Mouse (Mus musculus) MEL (cell line): ENCODE measurements around the gene Otud5. TPM values are rescaled to one million over a fixed set of nuclear protein-coding genes. Genes with fewer than 3 reads are reported as not detected.
A peak's percentile ranks its signal among the peaks of the same experiment; 100 is the strongest.

Experiments used
- DNase-seq: peaks from one replicate; pipeline ENCODE4 v3.0.0; 2011; ENCODE audit warnings: low read depth, low spot score
- H3K27ac ChIP-seq: 2 replicates; pipeline ENCODE4 v1.5.1; 2012; ENCODE audit warnings: low read depth, mild to moderate bottlenecking, control low read depth, low read length, moderate library complexity; ENCODE audit not compliant: control insufficient read depth
- H3K27me3 ChIP-seq, 2 experiments: fragments of 150-350 bp in 1 of 2; sonication (generic) in 1 of 2; 2 replicates each; pipeline ENCODE4 v1.6.1; 2012; ENCODE audit warnings: low read length in 2 of 2, mild to moderate bottlenecking in 2 of 2, improper control_type of control experiment in 1 of 2, moderate library complexity in 1 of 2; ENCODE audit not compliant: insufficient read depth in 2 of 2, control insufficient read depth in 1 of 2
- H3K36me3 ChIP-seq, 2 experiments: 2 replicates each; pipeline ENCODE4 v1.6.1; 2012 to 2014; ENCODE audit warnings: low read length in 2 of 2, improper control_type of control experiment in 1 of 2, inconsistent platforms in 1 of 2, mild to moderate bottlenecking in 1 of 2; ENCODE audit not compliant: insufficient read depth in 2 of 2, control insufficient read depth in 1 of 2
- H3K4me1 ChIP-seq, 2 experiments: fragments of 150-350 bp in 1 of 2; sonication (generic) in 1 of 2; 2 replicates each; pipeline ENCODE4 v1.6.1; 2012; ENCODE audit warnings: low read length in 2 of 2, improper control_type of control experiment in 1 of 2, mild to moderate bottlenecking in 1 of 2; ENCODE audit not compliant: insufficient read depth in 2 of 2, control insufficient read depth in 1 of 2
- H3K4me3 ChIP-seq, 2 experiments: fragments of 150-350 bp in 1 of 2; sonication (generic) in 1 of 2; 2 replicates each; pipeline ENCODE4 v1.5.1; 2012; ENCODE audit warnings: low read depth in 2 of 2, low read length in 2 of 2, mild to moderate bottlenecking in 2 of 2, moderate library complexity in 2 of 2, control low read depth in 1 of 2, improper control_type of control experiment in 1 of 2; ENCODE audit not compliant: control insufficient read depth in 1 of 2, insufficient read depth in 1 of 2
- H3K79me2 ChIP-seq: 2 replicates; pipeline ENCODE4 v1.6.1; 2012; ENCODE audit warnings: mild to moderate bottlenecking, low read length, moderate library complexity; ENCODE audit not compliant: control insufficient read depth, poor library complexity, insufficient read depth
- H3K9ac ChIP-seq: 2 replicates; pipeline ENCODE4 v1.6.1; 2012; ENCODE audit warnings: low read depth, mild to moderate bottlenecking, control low read depth, low read length, moderate library complexity; ENCODE audit not compliant: control insufficient read depth, poor library complexity, severe bottlenecking
- H3K9me3 ChIP-seq: fragments of 150-350 bp; sonication (generic); replicated peaks from 2 replicates; pipeline ENCODE4 v1.6.1; 2012; ENCODE audit warnings: mild to moderate bottlenecking, low read length, improper control_type of control experiment, moderate library complexity; ENCODE audit not compliant: insufficient read depth
- BHLHE40 ChIP-seq: IDR thresholded peaks from 2 replicates; pipeline ENCODE4 v1.6.1; 2012; ENCODE audit warnings: low read depth, mild to moderate bottlenecking, inconsistent platforms, low read length, improper control_type of control experiment, borderline replicate concordance
- CHD1 ChIP-seq: IDR thresholded peaks from 2 replicates; pipeline ENCODE4 v1.6.1; 2012; ENCODE audit warnings: low read depth, mild to moderate bottlenecking, inconsistent platforms, low read length, improper control_type of control experiment
- CTCF ChIP-seq, 3 experiments: IDR thresholded peaks in 2 of 3; conservative IDR thresholded peaks in 1 of 3; 2 replicates each; pipeline ENCODE4 v1.5.1; 2011 to 2012; ENCODE audit warnings: low read length in 3 of 3, low read depth in 2 of 3, mild to moderate bottlenecking in 2 of 3, improper control_type of control experiment in 1 of 3, inconsistent platforms in 1 of 3, mixed read lengths in 1 of 3, moderate library complexity in 1 of 3; ENCODE audit not compliant: control insufficient read depth in 1 of 3, insufficient read depth in 1 of 3, poor library complexity in 1 of 3, severe bottlenecking in 1 of 3
- E2F4 ChIP-seq: IDR thresholded peaks from 2 replicates; pipeline ENCODE4 v1.6.1; 2011; ENCODE audit warnings: low read depth, low read length, improper control_type of control experiment, borderline replicate concordance
- ETS1 ChIP-seq: IDR thresholded peaks from 2 replicates; pipeline ENCODE4 v1.6.1; 2012; ENCODE audit warnings: low read depth, mild to moderate bottlenecking, inconsistent platforms, low read length, improper control_type of control experiment, moderate library complexity
- HCFC1 ChIP-seq: IDR thresholded peaks from 2 replicates; pipeline ENCODE4 v1.6.1; 2012; ENCODE audit warnings: low read depth, mild to moderate bottlenecking, inconsistent platforms, low read length, improper control_type of control experiment, moderate library complexity
- MAFK ChIP-seq: IDR thresholded peaks from 2 replicates; pipeline ENCODE4 v1.6.1; 2011; ENCODE audit warnings: low read depth, mild to moderate bottlenecking, low read length, improper control_type of control experiment, borderline replicate concordance
- MAX ChIP-seq: IDR thresholded peaks from 2 replicates; pipeline ENCODE4 v1.6.1; 2011; ENCODE audit warnings: low read length, improper control_type of control experiment
- MAZ ChIP-seq: IDR thresholded peaks from 2 replicates; pipeline ENCODE4 v1.6.1; 2012; ENCODE audit warnings: low read depth, mild to moderate bottlenecking, inconsistent platforms, low read length, improper control_type of control experiment
- MEF2A ChIP-seq: IDR thresholded peaks from 2 replicates; pipeline ENCODE4 v1.6.1; 2014; ENCODE audit warnings: low read depth, mild to moderate bottlenecking, inconsistent platforms, low read length, improper control_type of control experiment; ENCODE audit not compliant: poor library complexity, insufficient replicate concordance, severe bottlenecking; ENCODE audit errors: extremely low read depth
- MXI1 ChIP-seq: IDR thresholded peaks from 2 replicates; pipeline ENCODE4 v1.6.1; 2011; ENCODE audit warnings: mild to moderate bottlenecking, low read depth, low read length, improper control_type of control experiment
- MYB ChIP-seq: IDR thresholded peaks from 2 replicates; pipeline ENCODE4 v1.6.1; 2011; ENCODE audit warnings: mild to moderate bottlenecking, low read depth, low read length, improper control_type of control experiment
- NELFE ChIP-seq: IDR thresholded peaks from 2 replicates; pipeline ENCODE4 v1.6.1; 2011; ENCODE audit warnings: low read depth, low read length, improper control_type of control experiment
- NRF1 ChIP-seq: IDR thresholded peaks from 2 replicates; pipeline ENCODE4 v1.6.1; 2014; ENCODE audit warnings: low read depth, mild to moderate bottlenecking, inconsistent platforms, low read length, improper control_type of control experiment, moderate library complexity; ENCODE audit not compliant: poor library complexity, insufficient read depth, severe bottlenecking
- POLR2A ChIP-seq, 2 experiments: IDR thresholded peaks; 2 replicates each; pipeline ENCODE4 v1.6.1; 2011 to 2012; ENCODE audit warnings: low read length in 2 of 2, mild to moderate bottlenecking in 2 of 2, control low read depth in 1 of 2, improper control_type of control experiment in 1 of 2, low read depth in 1 of 2, moderate library complexity in 1 of 2; ENCODE audit not compliant: control insufficient read depth in 1 of 2, insufficient read depth in 1 of 2, poor library complexity in 1 of 2
- POLR2AphosphoS2 ChIP-seq: IDR thresholded peaks from 2 replicates; pipeline ENCODE4 v1.6.1; 2011; ENCODE audit warnings: low read length, improper control_type of control experiment
- POLR2AphosphoS5 ChIP-seq: IDR thresholded peaks from 2 replicates; pipeline ENCODE4 v1.6.1; 2012; ENCODE audit warnings: low read depth, borderline replicate concordance, mild to moderate bottlenecking, inconsistent platforms, low read length, moderate library complexity, mixed read lengths
- SIN3A ChIP-seq: IDR thresholded peaks from 2 replicates; pipeline ENCODE4 v1.6.1; 2012; ENCODE audit warnings: low read length, improper control_type of control experiment, inconsistent platforms
- SMC3 ChIP-seq: IDR thresholded peaks from 2 replicates; pipeline ENCODE4 v1.6.1; 2011; ENCODE audit warnings: low read depth, low read length, improper control_type of control experiment
- TAL1 ChIP-seq: IDR thresholded peaks from 2 replicates; pipeline ENCODE4 v1.6.1; 2012; ENCODE audit warnings: mild to moderate bottlenecking, inconsistent platforms, low read length, moderate library complexity, mixed read lengths
- TBP ChIP-seq: IDR thresholded peaks from 2 replicates; pipeline ENCODE4 v1.8.0; 2011; ENCODE audit warnings: low read depth, low read length, improper control_type of control experiment
- UBTF ChIP-seq: IDR thresholded peaks from 2 replicates; pipeline ENCODE4 v1.6.1; 2012; ENCODE audit warnings: low read depth, mild to moderate bottlenecking, inconsistent platforms, low read length, improper control_type of control experiment, moderate library complexity, borderline replicate concordance; ENCODE audit not compliant: insufficient read depth
- USF2 ChIP-seq, 2 experiments: IDR thresholded peaks; 2 replicates each; pipeline ENCODE4 v1.6.1; 2011 to 2012; ENCODE audit warnings: improper control_type of control experiment in 2 of 2, low read length in 2 of 2, borderline replicate concordance in 1 of 2, inconsistent platforms in 1 of 2, low read depth in 1 of 2, mild to moderate bottlenecking in 1 of 2; ENCODE audit not compliant: insufficient read depth in 1 of 2
- ZC3H11A ChIP-seq: IDR thresholded peaks from 2 replicates; pipeline ENCODE4 v1.6.1; 2012; ENCODE audit warnings: low read depth, mild to moderate bottlenecking, inconsistent platforms, low read length, improper control_type of control experiment
- ZMIZ1 ChIP-seq: IDR thresholded peaks from 2 replicates; pipeline ENCODE4 v1.6.1; 2012; ENCODE audit warnings: low read depth, mild to moderate bottlenecking, inconsistent platforms, low read length, improper control_type of control experiment, moderate library complexity
- polyA plus RNA-seq, 2 experiments: library from polyadenylated mRNA; stranded (reverse) in 1 of 2; unstranded in 1 of 2; fragments of >175 nt in 1 of 2; fragments of >200 nt in 1 of 2; gene quantifications; 2 replicates each; pipeline versions ENCODE4 v1.2.1 to v1.2.4; 2012; ENCODE audit warnings: low replicate concordance in 2 of 2, low read depth in 1 of 2; ENCODE audit not compliant: insufficient read length in 2 of 2, insufficient read depth in 1 of 2, missing spikeins in 1 of 2
- total RNA-seq: library from RNA; depleted of rRNA; stranded (reverse); fragments of 300-350 nt; gene quantifications from 2 replicates; pipeline ENCODE4 v1.2.3, GENCODE M21; 2012

Otud5 gene
- total and polyA plus RNA-seq, 3 experiments, result 76.4 to 1,180 (median 197) TPM

DNA sequence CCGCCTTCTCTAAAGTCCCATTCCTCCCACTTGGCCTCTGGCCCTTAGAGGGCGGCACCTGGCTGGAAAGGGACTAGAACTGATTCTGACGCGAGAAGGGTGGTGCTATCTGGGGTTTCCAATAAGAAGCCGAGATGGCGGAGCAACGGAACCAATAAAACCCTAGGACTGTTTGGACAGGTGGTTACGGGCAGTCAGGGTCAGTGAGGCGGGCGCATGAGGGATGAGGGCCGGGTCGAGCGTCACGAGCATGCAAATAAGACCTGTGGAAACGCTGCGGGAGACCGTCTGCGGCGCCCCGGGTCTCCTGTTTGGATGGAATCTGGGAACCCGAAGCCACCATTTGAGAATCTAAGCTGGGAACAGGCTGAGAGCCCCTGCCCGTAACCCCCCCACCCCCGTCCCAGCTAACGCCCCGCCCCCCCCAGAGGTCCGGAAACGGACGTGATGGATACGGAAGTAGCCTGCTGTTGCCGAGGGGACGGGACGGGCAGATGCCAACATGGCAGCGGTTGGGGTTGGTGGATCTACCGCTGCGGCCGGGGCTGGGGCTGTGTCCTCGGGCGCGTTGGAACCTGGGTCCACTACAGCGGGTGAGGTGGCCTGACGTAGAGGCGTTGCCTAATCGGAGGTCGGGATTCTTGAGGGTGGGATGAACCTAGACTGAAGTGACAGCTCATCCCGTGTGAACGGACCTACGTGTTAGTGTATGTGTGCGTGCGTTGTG lies 42.8 kb downstream of the Otud5 start, which contains the start of gene Slc35a2 (continued):
- no peak for TF ChIP-seq MAZ
- peak; percentile 94 for TF ChIP-seq MXI1
- TF ChIP-seq NRF1, result no peak
- no peak for TF ChIP-seq TBP
- TF ChIP-seq POLR2AphosphoS5, result no peak
- peak; percentile 63 to 78; a peak in 3 of 4 replicates for TF ChIP-seq POLR2A (IDR thresholded peaks at IDR 0.05; ENCODE audit: control insufficient read depth in 1 of 2, insufficient read depth in 1 of 2, low read depth in 1 of 2, low read length in 2 of 2, poor library complexity in 1 of 2)
- no peak for TF ChIP-seq TAL1
- no peak for TF ChIP-seq SMC3
- TF ChIP-seq UBTF, result no peak
- no peak for TF ChIP-seq BHLHE40
- peak; percentile 95 for TF ChIP-seq SIN3A
- no peak for TF ChIP-seq E2F4
- TF ChIP-seq, all 39 proteins: peak for 8

DNA sequence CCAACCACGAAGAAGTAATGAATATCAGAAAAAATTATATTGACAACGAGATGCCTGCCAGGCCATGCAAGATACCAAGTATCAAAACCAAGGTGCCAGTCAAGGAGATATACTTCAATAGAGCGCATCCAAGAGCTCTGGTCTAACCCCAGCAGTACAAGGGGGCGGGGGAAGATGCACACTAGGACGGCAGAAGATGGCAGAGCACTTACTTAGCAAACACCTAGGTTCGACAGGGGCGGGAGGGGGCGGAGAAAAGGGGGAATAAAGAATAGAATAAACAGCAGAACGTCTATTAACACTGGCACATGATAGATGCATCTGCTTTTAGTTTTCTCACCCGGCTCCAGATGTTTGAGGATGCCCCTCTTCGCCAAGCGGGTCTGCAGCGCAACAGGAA lies 57.0 kb downstream of the Otud5 start:
- Histone ChIP-seq H3K79me2 (peaks cover 9% of the 10 kb centered on the region), H3K36me3 (peaks cover 1 to 8% of the 10 kb centered on the region in 2 experiments; a peak in 3 of 4 replicates), H3K27ac (peak overlapping the region; percentile 94), H3K4me3 (peak overlapping the region; percentile 74 to 77), H3K9me3 (no peaks in the 10 kb centered on the region), H3K9ac (peak overlapping the region; percentile 79), H3K4me1 (peaks cover 2 to 9% of the 10 kb centered on the region in 2 experiments; a peak in 3 of 4 replicates), H3K27me3 (no peaks in the 10 kb centered on the region)
- peak; percentile 71 for DNase-seq
- TF ChIP-seq TAL1 (no peak), SMC3 (0 out of 2 replicates have a peak, but pooled peaks have one; percentile 4), CHD1 (no peak), MAZ (no peak)

GRCm38 (mm10) chrX:7898880-7899874 lies 58.0 kb downstream of the Otud5 start, which contains the start of the genes Pqbp1 and Timm17b:
TSS of gene Pqbp1 (minus strand) at chrX:7899269.
TSS of gene Timm17b (plus strand) at chrX:7899357.
- H3K9ac ChIP-seq, result peak within 1 kb of the TSS; percentile 81
- H3K4me3 ChIP-seq, result peak within 1 kb of the TSS; percentile 77 to 97
- peak within 1 kb of the TSS; percentile 94 for H3K27ac ChIP-seq
- H3K27me3 ChIP-seq, result no peaks in the 10 kb centered on the region
- peak; percentile 99 for DNase-seq
- H3K79me2 ChIP-seq, result peaks cover 9% of the 10 kb centered on the region
- peaks cover 2 to 9% of the 10 kb centered on the region in 2 experiments; a peak in 3 of 4 replicates for H3K4me1 ChIP-seq
- H3K36me3 ChIP-seq, result peaks cover 1 to 8% of the 10 kb centered on the region in 2 experiments; a peak in 3 of 4 replicates
- no peaks in the 10 kb centered on the region for H3K9me3 ChIP-seq
- TF ChIP-seq HCFC1, result peak; percentile 77
- TF ChIP-seq MAFK, result no peak
- peak; percentile 85 for TF ChIP-seq NELFE
- TF ChIP-seq ZMIZ1, result peak; percentile 84
- TF ChIP-seq MAX, result peak; percentile 62; the same call in 1 of the 2 replicates
- TF ChIP-seq USF2 (IDR thresholded peaks at IDR 0.05; ENCODE audit: borderline replicate concordance in 1 of 2, insufficient read depth in 1 of 2, low read depth in 1 of 2, low read length in 2 of 2), result no peak
- TF ChIP-seq CTCF (IDR thresholded peaks at IDR 0.05 in 2 of 3, conservative IDR thresholded peaks at IDR 0.05 in 1 of 3; ENCODE audit: control insufficient read depth in 1 of 3, insufficient read depth in 1 of 3, low read depth in 2 of 3, low read length in 3 of 3, poor library complexity in 1 of 3, severe bottlenecking in 1 of 3), result no peak
- TF ChIP-seq TAL1, result no peak
- no peak for TF ChIP-seq ETS1
- TF ChIP-seq MEF2A, result no peak
- TF ChIP-seq POLR2AphosphoS2, result peak; percentile 73; the same call in 1 of the 2 replicates
- no peak; the same call in 1 of the 2 replicates for TF ChIP-seq ZC3H11A
- TF ChIP-seq MYB, result peak; percentile 45
